Mouse (Mus musculus) liver, adult (tissue): ENCODE data around the gene Gabpb2.

ENCODE experiments used
- GATA4 ChIP-seq: IDR thresholded peaks from 2 replicates; pipeline ENCODE4 v1.6.1; 2014; ENCODE audit warnings: mild to moderate bottlenecking, low read length; ENCODE audit not compliant: insufficient replicate concordance

Gene Gabpb2

DNA sequence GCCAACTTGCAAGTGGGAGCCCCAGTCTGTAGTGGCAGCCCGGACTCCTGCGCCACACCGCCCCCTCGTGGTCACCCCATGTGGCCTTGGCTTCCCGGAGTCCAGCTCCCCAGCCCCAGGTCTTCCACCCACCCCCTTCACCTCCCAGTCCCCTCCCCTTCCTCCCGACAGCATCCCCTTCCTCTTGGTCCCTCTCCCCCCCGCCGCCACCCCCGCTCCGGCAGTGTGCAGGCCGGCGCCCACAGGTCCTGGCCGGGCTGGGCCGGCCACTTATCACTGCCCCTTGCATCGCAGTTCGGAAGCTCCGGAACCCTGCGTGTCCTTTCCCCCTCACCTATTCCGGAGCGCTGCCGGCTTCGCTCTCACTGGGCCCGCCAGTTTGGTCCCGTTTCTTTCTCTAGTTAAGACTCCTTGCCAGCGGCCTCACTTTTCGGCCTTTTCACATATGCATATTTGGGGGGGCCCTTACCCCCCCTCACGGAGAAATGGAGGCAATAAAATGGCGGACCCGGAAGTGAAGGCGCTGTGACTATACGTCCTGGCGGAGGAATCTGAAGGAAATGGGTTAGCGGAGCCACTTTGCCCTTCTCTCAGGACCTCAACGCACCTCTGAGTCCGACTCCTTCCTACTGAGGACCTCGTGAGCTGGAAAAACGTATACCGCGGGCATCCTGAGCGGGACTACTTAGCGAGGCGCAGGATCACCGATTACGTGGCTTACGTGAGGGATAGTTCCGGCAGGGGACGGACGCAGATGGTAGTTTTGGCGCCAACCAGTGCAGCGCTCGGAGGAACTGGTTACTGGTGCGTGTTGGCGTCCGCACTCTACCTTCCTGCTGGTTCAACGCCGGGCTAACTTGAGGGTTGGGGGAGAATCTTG, at the start of gene Gabpb2:
Gene Gabpb2, minus strand, starts transcription at position 662 of the 880 bp plus-strand sequence.
- TF ChIP-seq GATA4, result peak; percentile 42; the same call in 1 of the 2 replicates

DNA sequence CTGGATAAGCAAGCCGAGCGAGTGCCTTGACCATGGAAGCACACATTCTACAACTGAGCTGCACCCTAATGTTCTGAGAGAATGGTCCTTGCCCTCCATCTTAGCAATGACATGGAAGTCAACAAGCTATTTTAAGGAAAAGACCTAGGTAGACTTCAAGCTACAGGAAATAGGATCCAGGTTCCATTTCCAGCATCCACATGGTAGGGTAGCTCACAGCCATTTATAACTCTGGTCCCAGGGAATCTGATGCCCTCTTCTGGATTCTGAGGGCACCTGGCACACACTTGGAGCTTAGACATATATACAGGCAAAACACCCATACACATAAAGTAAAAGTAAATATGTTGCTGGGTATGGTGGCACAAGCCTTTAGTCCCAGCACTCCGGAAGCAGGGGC, 48.3 kb upstream of the Gabpb2 start:
- TF ChIP-seq GATA4, result no peak

DNA sequence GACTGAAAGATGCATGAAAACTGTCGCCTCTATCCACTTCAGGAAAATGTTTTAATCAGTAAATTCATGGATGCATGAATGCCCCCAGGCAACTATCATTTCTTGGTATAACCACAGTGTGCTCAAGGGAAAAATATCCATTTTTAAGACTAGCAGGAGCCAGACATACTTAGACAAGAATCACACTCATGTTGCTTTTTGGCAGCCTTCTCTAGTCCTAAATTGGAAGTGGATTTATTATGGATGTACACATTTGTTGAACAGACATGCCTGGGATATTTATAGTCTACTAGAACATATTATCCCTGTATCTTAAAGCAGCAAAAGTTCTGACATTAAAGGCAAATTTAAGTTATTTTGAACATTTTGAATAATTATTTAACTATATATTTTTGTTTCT, 47.0 kb upstream of the Gabpb2 start:
- no peak for TF ChIP-seq GATA4

DNA sequence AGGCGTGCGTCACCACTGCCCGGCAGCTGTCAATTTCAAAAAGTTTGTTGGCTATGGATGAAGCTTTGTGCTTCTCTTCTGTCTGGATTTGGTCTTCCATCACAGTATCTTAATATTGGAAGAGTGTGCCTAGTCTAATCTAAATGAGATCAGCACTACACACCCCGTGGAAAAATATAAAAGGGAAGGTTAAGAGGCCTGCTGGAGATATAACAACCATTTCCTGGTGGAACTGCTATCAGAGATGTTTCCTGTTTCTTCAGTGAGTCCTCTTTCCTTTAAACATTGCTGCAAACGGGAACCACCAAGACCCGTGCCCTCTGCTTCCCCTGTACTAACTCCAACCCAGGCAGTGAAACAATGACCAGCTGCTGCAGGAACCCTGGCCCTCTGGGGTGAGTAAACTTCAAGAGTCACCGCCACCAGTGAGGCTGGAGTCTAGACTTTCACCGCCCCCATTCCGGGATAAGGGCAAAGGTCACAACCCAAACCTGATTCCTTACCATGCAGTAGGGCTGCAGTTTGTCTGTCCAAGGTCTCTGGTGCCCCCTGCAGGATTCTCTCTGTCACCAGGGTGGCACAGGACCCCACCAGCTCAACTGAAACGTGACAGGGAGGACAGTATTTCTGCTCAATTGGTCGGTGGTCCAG, 45.5 kb upstream of the Gabpb2 start:
- peak; percentile 87 for TF ChIP-seq GATA4

DNA sequence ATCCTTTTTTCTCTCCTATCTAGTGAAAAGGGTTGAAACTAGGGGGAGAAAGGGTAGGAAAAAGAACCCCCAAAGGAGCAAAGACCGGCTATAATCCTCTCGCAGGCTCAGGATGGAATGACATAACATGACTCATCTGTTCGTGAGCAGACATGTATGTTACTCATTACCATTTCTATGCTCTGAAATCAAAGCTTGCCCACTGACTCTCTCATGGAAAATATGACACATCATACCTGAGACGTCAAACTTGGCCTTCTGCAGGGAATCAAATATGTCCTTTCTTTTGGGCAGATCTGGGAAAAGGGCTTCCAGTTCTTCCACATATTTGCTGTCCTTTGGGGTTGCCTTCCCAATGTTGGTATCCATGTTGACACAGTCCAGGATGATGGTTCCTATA, 44.3 kb upstream of the Gabpb2 start:
- no peak for TF ChIP-seq GATA4

DNA sequence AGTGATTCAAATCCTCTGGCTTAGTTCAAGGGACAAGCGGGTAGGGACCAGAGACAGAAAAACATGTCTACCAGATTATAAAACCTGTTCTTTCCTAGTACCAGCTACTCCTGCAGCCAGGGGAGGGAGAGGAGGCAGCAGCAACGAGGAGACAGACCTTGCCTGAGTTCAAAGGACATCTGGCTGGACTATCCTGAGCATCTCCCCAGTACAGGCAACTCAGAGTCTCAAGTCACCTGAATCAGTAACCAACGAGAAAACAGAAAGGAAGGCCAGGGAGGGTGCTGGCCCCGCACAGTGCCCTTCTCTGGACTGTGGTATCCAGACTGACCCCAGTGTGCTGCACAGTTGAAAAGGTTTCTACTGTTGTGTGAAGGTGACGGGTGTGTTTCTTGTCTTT, 39.2 kb upstream of the Gabpb2 start:
- no peak for TF ChIP-seq GATA4

DNA sequence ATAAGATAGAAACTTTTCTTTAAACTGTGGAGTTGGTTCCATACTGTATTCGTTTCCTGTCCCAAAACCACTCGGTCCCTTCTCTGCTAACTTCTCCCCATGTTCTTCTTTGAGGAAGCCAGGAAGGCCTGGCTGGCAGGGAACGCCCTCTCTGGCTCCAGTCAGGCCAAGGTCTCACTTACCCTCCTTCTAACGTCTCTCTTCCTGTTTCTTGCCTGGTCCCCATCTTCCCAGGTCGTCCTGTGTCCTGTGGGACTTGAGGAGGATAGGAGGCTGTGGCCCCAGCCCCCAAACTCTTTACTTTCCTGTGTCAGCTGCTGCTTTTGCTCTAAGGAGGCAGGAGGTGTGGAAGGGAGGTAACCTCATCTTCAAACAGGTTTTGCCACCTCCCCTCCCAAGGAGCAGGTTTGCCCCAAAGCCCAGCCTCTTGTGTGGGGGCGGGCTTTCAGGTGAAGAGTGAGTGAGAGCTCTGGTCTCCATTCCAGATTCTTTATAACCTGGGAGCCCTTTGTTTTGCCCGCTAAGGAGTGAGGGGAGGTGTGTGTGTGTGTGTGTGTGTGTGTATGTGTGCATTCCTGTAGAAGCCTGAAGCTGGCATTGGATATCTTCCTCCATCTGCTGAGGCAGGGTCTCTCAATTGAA, 33.2 kb upstream of the Gabpb2 start, which contains the start of gene Bnipl:
Gene Bnipl, minus strand, starts transcription at position 411 of the 642 bp plus-strand sequence.
- no peak for TF ChIP-seq GATA4

DNA sequence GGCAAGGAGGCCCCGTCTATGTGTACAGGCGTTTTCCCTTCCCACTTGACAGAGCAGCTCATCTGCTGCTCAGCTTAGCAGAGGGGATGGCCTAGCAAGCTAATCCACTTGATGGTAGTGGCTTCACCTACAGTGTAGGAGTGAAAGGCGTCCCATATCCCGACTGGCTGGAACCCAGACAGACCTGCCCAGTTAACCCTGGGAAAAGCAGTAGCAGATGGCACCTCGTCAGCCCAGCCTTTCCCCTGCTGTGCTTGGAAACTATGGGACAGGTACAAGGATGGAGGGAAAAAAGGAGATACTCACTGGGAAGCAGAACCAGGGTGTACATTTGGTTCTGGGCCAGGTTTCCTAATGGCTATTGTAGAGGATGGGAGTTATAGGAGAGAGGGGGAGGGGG, 32.6 kb upstream of the Gabpb2 start:
- no peak for TF ChIP-seq GATA4

DNA sequence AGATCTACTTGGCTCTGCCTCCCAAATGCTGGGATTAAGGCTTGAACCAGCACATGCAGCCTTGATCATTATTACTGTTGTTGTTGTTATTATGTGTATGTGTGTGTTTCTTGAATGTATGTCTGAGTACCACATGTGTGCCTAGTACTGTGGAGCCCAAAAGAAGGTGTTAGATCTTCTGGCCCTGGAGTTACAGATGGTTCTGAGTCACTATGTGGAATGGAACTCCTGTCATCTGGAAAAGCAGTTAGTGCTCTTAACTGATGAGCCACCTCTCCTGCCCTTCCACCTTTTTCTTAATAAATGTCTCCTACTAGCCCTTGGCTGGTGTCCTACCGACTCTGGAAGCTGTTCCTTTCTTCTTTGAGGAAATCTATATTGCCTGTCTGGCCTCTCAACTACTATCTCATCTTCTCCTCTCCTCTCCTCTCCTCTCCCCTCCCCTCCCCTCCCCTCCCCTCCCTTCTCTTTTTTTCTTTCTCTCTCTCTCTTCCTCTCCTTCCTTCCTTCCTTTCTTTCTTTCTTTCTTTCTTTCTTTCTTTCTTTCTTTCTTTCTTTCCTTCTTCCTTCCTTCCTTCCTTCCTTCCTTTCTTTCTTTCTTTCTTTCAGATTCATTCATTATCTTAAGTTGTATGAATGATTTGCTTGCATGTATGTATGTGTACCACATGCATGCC, 30.1 kb upstream of the Gabpb2 start:
- TF ChIP-seq GATA4, result no peak

DNA sequence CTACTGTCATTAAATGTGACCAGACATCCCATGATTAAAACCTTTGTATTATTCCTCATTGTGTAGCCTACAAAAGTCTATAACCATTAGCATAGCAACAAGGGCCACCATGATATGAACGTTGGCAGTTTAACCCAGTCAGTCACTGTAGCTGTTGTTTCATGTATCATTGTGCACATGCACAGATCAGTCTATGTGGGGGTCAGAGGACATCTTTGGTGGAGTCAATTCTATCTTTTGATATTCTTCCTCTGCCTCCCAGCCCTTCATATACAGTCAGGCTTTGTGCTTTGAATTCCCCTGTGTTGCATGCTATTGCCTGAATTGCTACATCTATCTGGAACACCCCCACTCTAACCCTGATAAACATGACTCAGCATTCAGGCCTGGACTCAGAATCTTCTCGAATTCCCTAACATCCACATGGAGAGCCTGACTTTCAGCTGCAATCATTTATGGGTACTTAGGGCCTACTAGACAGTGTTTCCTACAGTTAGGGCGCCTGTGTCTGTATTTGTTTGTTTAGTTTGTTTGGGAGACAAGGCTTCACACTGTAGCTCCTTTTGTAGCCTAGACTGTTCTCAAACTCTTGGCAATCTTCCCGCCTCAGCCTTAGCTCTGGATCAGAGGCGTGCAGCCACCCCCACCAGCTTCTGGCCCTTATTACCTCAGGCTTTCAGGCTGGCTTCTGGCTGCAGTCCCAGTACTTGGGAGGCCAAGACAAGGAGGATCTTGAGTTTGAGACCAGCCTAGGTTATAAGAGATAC, 28.9 kb upstream of the Gabpb2 start:
- no peak for TF ChIP-seq GATA4

DNA sequence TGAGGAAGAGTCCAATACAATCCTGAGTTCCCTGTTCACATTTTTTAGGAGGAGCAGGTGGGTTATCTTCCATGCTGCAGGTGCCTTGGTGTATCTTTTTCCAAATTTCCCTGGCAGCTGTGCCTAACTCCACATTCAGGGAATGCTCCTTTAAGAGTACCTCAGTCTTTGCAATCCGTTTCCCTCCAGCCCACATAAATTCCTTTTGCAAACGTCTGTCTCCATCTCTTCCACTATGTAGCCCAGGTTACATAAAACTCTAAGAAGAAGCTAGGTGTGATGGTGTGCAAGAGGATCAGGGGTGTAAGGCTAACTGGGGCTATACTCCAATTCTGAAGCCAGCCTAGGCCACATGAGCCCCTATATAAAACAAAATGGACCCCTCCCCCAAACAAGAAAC, 25.4 kb upstream of the Gabpb2 start:
- no peak for TF ChIP-seq GATA4

DNA sequence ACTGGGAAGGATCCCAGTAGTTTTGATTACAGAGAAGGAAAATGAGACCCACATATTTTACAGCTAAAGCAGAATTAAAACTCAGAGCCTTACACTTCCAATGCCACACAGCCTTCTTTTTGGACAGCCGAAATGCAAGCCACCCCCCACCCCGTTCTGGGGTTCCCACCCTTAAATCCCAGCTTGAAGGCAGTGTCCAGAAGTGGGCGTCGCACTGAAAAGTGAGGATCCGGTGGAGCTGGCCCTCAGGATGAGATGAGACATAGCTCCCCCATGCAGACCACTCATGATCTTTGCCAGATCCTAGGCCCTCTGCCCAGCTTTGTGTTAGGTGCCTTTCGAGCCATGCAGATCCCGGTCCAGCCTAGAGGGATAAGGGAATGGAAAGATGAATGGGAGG, 23.8 kb upstream of the Gabpb2 start, which contains the start of gene Gm128:
Gene Gm128, minus strand, starts transcription at position 101 of the 400 bp plus-strand sequence.
- TF ChIP-seq GATA4, result no peak

DNA sequence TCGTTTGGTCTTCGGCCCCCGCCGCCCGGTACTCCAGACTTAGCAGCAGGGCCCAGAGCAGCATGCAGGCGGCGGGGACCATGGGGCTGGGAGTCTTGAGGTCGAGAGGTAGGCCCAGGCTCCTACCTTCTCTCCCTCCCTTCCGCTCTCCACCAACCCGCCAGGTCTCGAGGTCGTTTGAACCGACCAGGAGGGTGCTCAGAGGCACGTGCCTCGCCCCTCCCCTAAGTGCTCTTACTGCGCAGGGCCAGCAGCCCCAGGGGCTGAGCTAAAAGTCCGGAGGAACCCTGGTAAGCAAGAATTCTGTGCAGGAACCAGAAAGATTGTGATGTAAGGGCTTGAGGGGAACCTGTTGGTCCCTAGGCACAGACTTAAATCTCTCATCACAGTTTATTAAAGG, 23.2 kb upstream of the Gabpb2 start:
- TF ChIP-seq GATA4, result no peak

DNA sequence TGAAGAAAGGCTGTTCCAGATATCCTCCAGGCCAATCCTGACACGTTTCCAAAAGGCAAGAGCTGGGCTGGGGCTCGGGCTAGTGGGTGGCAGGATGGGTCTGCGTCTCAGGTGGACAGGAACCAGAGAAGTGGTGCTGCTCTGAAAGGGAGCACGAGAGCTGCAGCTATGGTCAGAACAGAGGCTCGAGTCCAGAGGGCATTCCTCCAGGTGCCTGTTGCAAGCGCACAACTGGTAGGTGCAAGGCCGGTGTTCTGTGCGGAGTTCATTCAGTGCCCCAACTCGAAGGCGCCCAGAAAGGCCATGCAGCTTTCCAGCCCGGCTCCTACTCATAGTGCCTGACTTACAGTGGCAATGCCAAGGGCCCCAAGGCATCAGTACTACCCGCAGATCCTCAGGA, 22.3 kb upstream of the Gabpb2 start:
- TF ChIP-seq GATA4, result no peak
